Mouse (Mus musculus): ENCODE data around the gene Fes. TPM values are rescaled to one million over a fixed set of nuclear protein-coding genes. Genes with fewer than 3 reads are reported as not detected.
"Not testable (repeated sequence)": the region's sequence is repeated elsewhere in the genome, so short reads cannot be mapped to it uniquely, and the experiment has no call there.

The Fes gene
- polyA plus RNA-seq, 1 experiment from 2014 or later: 12.0 TPM

GRCm38 (mm10) chr7:80400571-80400970, 12.8 kb upstream of the Fes start:
- TF ChIP-seq CTCF (IDR thresholded peaks at IDR 0.05; ENCODE audit: low read depth): no peak
- Histone ChIP-seq H3K36me3 (ENCODE audit: insufficient read depth) (peaks cover 24% of the 10 kb centered on the region), H3K4me1 (ENCODE audit: insufficient read depth) (peaks cover 25% of the 10 kb centered on the region), H3K27me3 (ENCODE audit: insufficient read depth, low read length) (no peaks in the 10 kb centered on the region), H3K27ac (ENCODE audit: low read depth) (0 out of 2 replicates have a peak overlapping the region, but pooled peaks have one; percentile 37), H3K9ac (peak overlapping the region; percentile 94; the same call in 1 of the 2 replicates), H3K9me3 (ENCODE audit: low read depth, low read length) (no peaks in the 10 kb centered on the region), H3K4me2 (peak overlapping the region; percentile 80), H3K4me3 (ENCODE audit: low read depth, low read length) (peak overlapping the region; percentile 83; the same call in 1 of the 2 replicates)
- 57% methylated on average over 6 of the region's 6 CpGs for WGBS
- ATAC-seq (ENCODE audit: insufficient read depth) (no peak), DNase-seq (no peak)

- no peak overlapping the region for H3K27ac ChIP-seq (ENCODE audit: low read depth)
- peaks cover 25% of the 10 kb centered on the region for H3K4me1 ChIP-seq (ENCODE audit: insufficient read depth)
- no peaks in the 10 kb centered on the region for H3K27me3 ChIP-seq (ENCODE audit: insufficient read depth, low read length)
- H3K4me3 ChIP-seq (ENCODE audit: low read depth, low read length): no peak overlapping the region; the same call in 1 of the 2 replicates
- no peak for ATAC-seq (ENCODE audit: insufficient read depth)
- DNase-seq: peak; percentile 59
- TF ChIP-seq CTCF (IDR thresholded peaks at IDR 0.05; ENCODE audit: low read depth): peak; percentile 41; the same call in 1 of the 2 replicates
- H3K9me3 ChIP-seq (ENCODE audit: low read depth, low read length): no peaks in the 10 kb centered on the region
- peaks cover 29% of the 10 kb centered on the region for H3K36me3 ChIP-seq (ENCODE audit: insufficient read depth)
- 0 out of 2 replicates have a peak overlapping the region, but pooled peaks have one; percentile 94 for H3K9ac ChIP-seq
- H3K4me2 ChIP-seq: peak overlapping the region; percentile 80
- 51% methylated on average over 5 of the region's 5 CpGs for WGBS
Measured at GRCm38 (mm10) chr7:80400099-80400498, 12.4 kb upstream of the Fes start.

- no peaks in the 10 kb centered on the region for H3K27me3 ChIP-seq (ENCODE audit: insufficient read depth, low read length)
- H3K9me3 ChIP-seq (ENCODE audit: low read depth, low read length): no peaks in the 10 kb centered on the region
- no peak for ATAC-seq (ENCODE audit: insufficient read depth)
- peaks cover 37% of the 10 kb centered on the region for H3K36me3 ChIP-seq (ENCODE audit: insufficient read depth)
- WGBS: 70% methylated on average over 9 of the region's 9 CpGs
- H3K4me2 ChIP-seq: no peak overlapping the region
- peaks cover 25% of the 10 kb centered on the region for H3K4me1 ChIP-seq (ENCODE audit: insufficient read depth)
- H3K4me3 ChIP-seq (ENCODE audit: low read depth, low read length): no peak overlapping the region
- H3K9ac ChIP-seq: no peak overlapping the region
- TF ChIP-seq CTCF (IDR thresholded peaks at IDR 0.05; ENCODE audit: low read depth): no peak
- H3K27ac ChIP-seq (ENCODE audit: low read depth): no peak overlapping the region
- no peak for DNase-seq
Measured at GRCm38 (mm10) chr7:80398654-80399444, 11.1 kb upstream of the Fes start.

- Histone ChIP-seq H3K9ac (no peak overlapping the region), H3K4me1 (ENCODE audit: insufficient read depth) (peaks cover 18% of the 10 kb centered on the region), H3K36me3 (ENCODE audit: insufficient read depth) (peaks cover 46% of the 10 kb centered on the region), H3K4me3 (ENCODE audit: low read depth, low read length) (no peak overlapping the region), H3K4me2 (no peak overlapping the region), H3K27me3 (ENCODE audit: insufficient read depth, low read length) (no peaks in the 10 kb centered on the region), H3K27ac (ENCODE audit: low read depth) (no peak overlapping the region), H3K9me3 (ENCODE audit: low read depth, low read length) (no peaks in the 10 kb centered on the region)
- no peak for ATAC-seq (ENCODE audit: insufficient read depth)
- no peak for TF ChIP-seq CTCF (IDR thresholded peaks at IDR 0.05; ENCODE audit: low read depth)
- WGBS: 94% methylated on average over 9 of the region's 9 CpGs
- no peak for DNase-seq
Measured at GRCm38 (mm10) chr7:80397986-80398385, 10.2 kb upstream of the Fes start.

GRCm38 (mm10) chr7:80396427-80396826, 8.7 kb upstream of the Fes start:
- H3K4me3 ChIP-seq (ENCODE audit: low read depth, low read length); H3K9ac ChIP-seq; H3K4me2 ChIP-seq; H3K9me3 ChIP-seq (ENCODE audit: low read depth, low read length); DNase-seq; ATAC-seq (ENCODE audit: insufficient read depth); H3K27me3 ChIP-seq (ENCODE audit: insufficient read depth, low read length); H3K27ac ChIP-seq (ENCODE audit: low read depth): not testable (repeated sequence)
- H3K36me3 ChIP-seq (ENCODE audit: insufficient read depth): peaks cover 61% of the 10 kb centered on the region
- H3K4me1 ChIP-seq (ENCODE audit: insufficient read depth): peaks cover 17% of the 10 kb centered on the region
- TF ChIP-seq CTCF (IDR thresholded peaks at IDR 0.05; ENCODE audit: low read depth): peak; percentile 40
- WGBS: 85% methylated on average over 4 of the region's 4 CpGs

GRCm38 (mm10) chr7:80394600-80394999, 6.9 kb upstream of the Fes start:
- no peak for TF ChIP-seq CTCF (IDR thresholded peaks at IDR 0.05; ENCODE audit: low read depth)
- no peak for DNase-seq
- Histone ChIP-seq H3K4me2 (no peak overlapping the region), H3K4me1 (ENCODE audit: insufficient read depth) (no peaks in the 10 kb centered on the region), H3K4me3 (ENCODE audit: low read depth, low read length) (no peak overlapping the region), H3K9ac (no peak overlapping the region), H3K27ac (ENCODE audit: low read depth) (no peak overlapping the region), H3K9me3 (ENCODE audit: low read depth, low read length) (no peaks in the 10 kb centered on the region), H3K27me3 (ENCODE audit: insufficient read depth, low read length) (no peaks in the 10 kb centered on the region), H3K36me3 (ENCODE audit: insufficient read depth) (peaks cover 79% of the 10 kb centered on the region)
- WGBS: 84% methylated on average over 4 of the region's 4 CpGs
- ATAC-seq (ENCODE audit: insufficient read depth): no peak

- no peaks in the 10 kb centered on the region for H3K9me3 ChIP-seq (ENCODE audit: low read depth, low read length)
- H3K27ac ChIP-seq (ENCODE audit: low read depth): no peak overlapping the region
- H3K27me3 ChIP-seq (ENCODE audit: insufficient read depth, low read length): no peaks in the 10 kb centered on the region
- H3K9ac ChIP-seq: no peak overlapping the region
- 85% methylated on average over 15 of the region's 15 CpGs for WGBS
- no peak for DNase-seq
- peaks cover 75% of the 10 kb centered on the region for H3K36me3 ChIP-seq (ENCODE audit: insufficient read depth)
- H3K4me3 ChIP-seq (ENCODE audit: low read depth, low read length): no peak overlapping the region
- peaks cover 4% of the 10 kb centered on the region; the same call in 1 of the 2 replicates for H3K4me1 ChIP-seq (ENCODE audit: insufficient read depth)
- TF ChIP-seq CTCF (IDR thresholded peaks at IDR 0.05; ENCODE audit: low read depth): no peak
- ATAC-seq (ENCODE audit: insufficient read depth): no peak
- no peak overlapping the region for H3K4me2 ChIP-seq
Measured at GRCm38 (mm10) chr7:80392119-80392518, 4.4 kb upstream of the Fes start.
